Mouse (Mus musculus): ENCODE results near the gene Fstl5. TPM values are rescaled to one million over a fixed set of nuclear protein-coding genes. Genes with fewer than 3 reads are reported as not detected.

Fstl5 gene
- polyA plus RNA-seq, 1 experiment from 2014 or later, result 0.08 TPM

Other genes starting within 250 kb of the Fstl5 start
- 21.4 and 22.7 TPM in 2 replicates for gene Golim4, start 117.3 kb upstream of the Fstl5 start, polyA plus RNA-seq (2015; fragmentation: Nextera tagmentation; extraction: Ambion mirVana)

Data from liver, embryonic 16.5 days (tissue).